Mouse (Mus musculus) E14TG2a.4 (cell line): ENCODE measurements at regions not wholly inside any gene's neighbourhood (a gene's known extent, or its start where the extent isn't known, plus 50 kb on each side); places are given as distances from the start of the nearest gene placed in this dataset.
A peak's percentile ranks its signal among the peaks of the same experiment; 100 is the strongest.
"Not testable (repeated sequence)": the region's sequence is repeated elsewhere in the genome, so short reads cannot be mapped to it uniquely, and the experiment has no call there.

ENCODE experiments used
- H3K27me3 ChIP-seq: 2 replicates; pipeline ENCODE4 v1.6.1; 2014; ENCODE audit warnings: low read length, control low read depth; ENCODE audit not compliant: insufficient read depth
- H3K36me3 ChIP-seq: 2 replicates; pipeline ENCODE4 v1.6.1; 2014; ENCODE audit warnings: low read length, control low read depth; ENCODE audit not compliant: insufficient read depth
- H3K4me1 ChIP-seq: replicated peaks from 2 replicates; pipeline ENCODE4 v1.6.1; 2014; ENCODE audit warnings: low read depth, low read length, control low read depth
- H3K4me3 ChIP-seq: replicated peaks from 2 replicates; pipeline ENCODE4 v1.5.1; 2014; ENCODE audit warnings: mild to moderate bottlenecking, low read length
- H3K9me3 ChIP-seq: 2 replicates; pipeline ENCODE4 v1.6.1; 2014; ENCODE audit warnings: low read length, control low read depth
- CTCF ChIP-seq: conservative IDR thresholded peaks from 2 replicates; pipeline ENCODE4 v1.5.1; 2014; ENCODE audit warnings: low read length
- NANOG ChIP-seq: IDR thresholded peaks from 2 replicates; pipeline ENCODE4 v1.6.1; 2014; ENCODE audit warnings: borderline replicate concordance, low read length, mixed read lengths
- POU5F1 ChIP-seq: IDR thresholded peaks from 2 replicates; pipeline ENCODE4 v1.6.1; 2014; ENCODE audit warnings: low read length, borderline replicate concordance

GRCm38 (mm10) chrX:70606349-70606748 lies 129.4 kb upstream of the Tmem185a start:
- Histone ChIP-seq H3K36me3 (no peaks in the 10 kb centered on the region), H3K4me1 (no peaks in the 10 kb centered on the region), H3K4me3 (no peak overlapping the region), H3K9me3 (no peaks in the 10 kb centered on the region), H3K27me3 (no peaks in the 10 kb centered on the region)
- TF ChIP-seq NANOG (no peak), CTCF (no peak), POU5F1 (no peak)

DNA sequence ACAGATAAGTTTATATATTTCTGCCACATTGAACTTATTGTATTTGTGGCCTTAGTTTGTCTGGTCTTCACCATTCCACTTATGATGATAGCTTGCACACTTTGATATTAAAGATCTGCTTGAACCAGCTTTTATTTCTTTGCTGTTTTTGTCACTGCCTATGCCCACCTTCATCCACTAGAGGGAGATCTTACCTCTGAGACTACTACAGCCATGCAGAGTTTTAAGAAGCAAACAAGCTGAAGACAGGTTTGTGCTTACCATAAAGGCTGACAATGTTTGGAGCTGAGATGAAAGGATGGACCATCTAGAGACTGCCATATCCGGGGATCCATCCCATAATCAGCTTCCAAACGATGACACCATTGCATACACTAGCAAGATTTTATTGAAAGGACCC lies 105.4 kb upstream of the Tmem185a start:
- TF ChIP-seq CTCF: peak; percentile 65
- H3K27me3 ChIP-seq, H3K36me3 ChIP-seq, H3K4me3 ChIP-seq, H3K9me3 ChIP-seq, H3K4me1 ChIP-seq: not testable (repeated sequence)

DNA sequence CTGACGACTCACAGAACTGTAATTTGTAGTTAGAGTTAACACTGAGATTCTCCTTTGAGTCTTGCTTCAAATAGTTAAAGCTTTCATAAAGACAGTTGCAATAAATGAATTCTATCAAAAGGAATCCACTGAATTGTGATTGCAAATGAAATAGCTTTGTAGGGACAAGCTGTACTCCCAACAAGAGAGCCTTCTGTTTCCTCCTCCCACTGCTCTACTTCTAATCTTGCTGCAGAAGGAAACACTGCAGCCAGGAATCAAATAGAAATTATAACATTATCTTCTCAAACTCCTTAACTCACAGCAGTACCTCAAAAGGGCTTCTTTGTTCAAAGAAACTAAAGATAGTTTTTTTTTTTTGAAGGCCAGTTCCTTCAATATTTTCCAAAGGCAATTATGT lies 103.2 kb upstream of the Tmem185a start:
- no peak overlapping the region for H3K4me3 ChIP-seq
- no peaks in the 10 kb centered on the region for H3K4me1 ChIP-seq
- no peaks in the 10 kb centered on the region for H3K9me3 ChIP-seq
- H3K27me3 ChIP-seq: no peaks in the 10 kb centered on the region
- H3K36me3 ChIP-seq: no peaks in the 10 kb centered on the region
- TF ChIP-seq POU5F1: no peak
- no peak for TF ChIP-seq NANOG
- no peak for TF ChIP-seq CTCF

- H3K4me1 ChIP-seq, H3K27me3 ChIP-seq, H3K9me3 ChIP-seq, H3K36me3 ChIP-seq, H3K4me3 ChIP-seq: not testable (repeated sequence)
Observed at GRCm38 (mm10) chrX:70574243-70574642, 97.3 kb upstream of the Tmem185a start.

DNA sequence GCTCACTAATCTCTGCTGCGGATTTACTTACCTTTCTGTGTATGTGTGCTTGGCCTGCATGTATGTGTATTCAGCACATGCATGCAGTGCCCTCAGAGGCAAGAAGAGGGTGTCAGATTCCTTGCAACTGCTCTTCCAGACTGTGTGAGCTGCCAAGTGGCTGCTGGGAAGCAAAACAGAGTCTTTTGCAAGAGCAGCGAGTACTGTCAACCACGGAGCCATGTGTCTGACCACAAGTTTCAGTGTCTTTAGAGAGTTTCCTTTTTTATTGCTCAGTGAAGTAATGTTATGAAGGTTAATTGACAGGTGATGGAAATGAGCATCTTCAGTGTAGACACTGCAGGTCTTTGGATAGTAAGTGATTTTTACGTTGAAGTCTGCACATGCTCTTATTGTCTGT lies 93.6 kb upstream of the Tmem185a start:
- H3K9me3 ChIP-seq, H3K27me3 ChIP-seq, H3K36me3 ChIP-seq, H3K4me3 ChIP-seq, H3K4me1 ChIP-seq: not testable (repeated sequence)

GRCm38 (mm10) chrX:70569339-70569979 lies 92.5 kb upstream of the Tmem185a start:
- H3K4me1 ChIP-seq, H3K4me3 ChIP-seq: not testable (repeated sequence)

More at GRCm38 (mm10) chrX:70569339-70569979, 92.5 kb upstream of the Tmem185a start:
- H3K36me3 ChIP-seq, H3K9me3 ChIP-seq, H3K27me3 ChIP-seq: not testable (repeated sequence)
